Mouse (Mus musculus) A20 (cell line): ENCODE measurements around the gene Gle1.

Experiments
- DNase-seq: peaks from one replicate; pipeline ENCODE4 v3.0.0-alpha.2; 2011; ENCODE audit warnings: low read depth, low spot score

Gene Gle1

GRCm38 (mm10) chr2:29964354-29965249 is 29.4 kb downstream of the Gle1 start:
- DNase-seq = peak; percentile 41

GRCm38 (mm10) chr2:29965250-29965843 is 30.1 kb downstream of the Gle1 start, which contains the start of gene Sptan1:
TSS of gene Sptan1 (plus strand) at chr2:29965560.
- DNase-seq = peak; percentile 97

- peak; percentile 65 for DNase-seq
Measured at GRCm38 (mm10) chr2:29965906-29966305, 30.7 kb downstream of the Gle1 start.

- DNase-seq = no peak
Measured at GRCm38 (mm10) chr2:29966826-29967225, 31.6 kb downstream of the Gle1 start.

- no peak for DNase-seq
Measured at GRCm38 (mm10) chr2:29967768-29968167, 32.5 kb downstream of the Gle1 start.

- no peak for DNase-seq
Measured at GRCm38 (mm10) chr2:29968638-29969037, 33.4 kb downstream of the Gle1 start.

- no peak for DNase-seq
Measured at GRCm38 (mm10) chr2:29971838-29972635, 36.8 kb downstream of the Gle1 start.

GRCm38 (mm10) chr2:29973525-29973924 is 38.3 kb downstream of the Gle1 start:
- DNase-seq = no peak

- DNase-seq = peak; percentile 65
Measured at GRCm38 (mm10) chr2:29977307-29977706, 42.1 kb downstream of the Gle1 start.

GRCm38 (mm10) chr2:29980661-29981060 is 45.4 kb downstream of the Gle1 start:
- no peak for DNase-seq

GRCm38 (mm10) chr2:29991962-29992361 is 56.7 kb downstream of the Gle1 start:
- DNase-seq = no peak

GRCm38 (mm10) chr2:30009101-30009500 is 73.9 kb downstream of the Gle1 start:
- DNase-seq = no peak
